Mouse (Mus musculus): ENCODE results near the gene Clec2e.
"Not testable (repeated sequence)": the region's sequence is repeated elsewhere in the genome, so short reads cannot be mapped to it uniquely, and the experiment has no call there.

Clec2e gene

GRCm38 (mm10) chr6:129100794-129101193 is at the start of gene Clec2e:
Clec2e (minus strand) TSS chr6:129100913.
- not testable (repeated sequence) for DNase-seq

GRCm38 (mm10) chr6:129146812-129147211 is 46.1 kb upstream of the Clec2e start:
- DNase-seq: no peak

GRCm38 (mm10) chr6:129132604-129133341 is 32.1 kb upstream of the Clec2e start:
- DNase-seq: no peak

GRCm38 (mm10) chr6:129126861-129127260 is 26.1 kb upstream of the Clec2e start:
- DNase-seq: no peak

- DNase-seq: not testable (repeated sequence)
Observed at GRCm38 (mm10) chr6:129124531-129124930, 23.8 kb upstream of the Clec2e start.

GRCm38 (mm10) chr6:129116223-129116622 is 15.5 kb upstream of the Clec2e start:
- DNase-seq: no peak

- DNase-seq: not testable (repeated sequence)
Observed at GRCm38 (mm10) chr6:129114237-129114636, 13.5 kb upstream of the Clec2e start.

GRCm38 (mm10) chr6:129113769-129114168 is 13.1 kb upstream of the Clec2e start:
- no peak for DNase-seq

- no peak for DNase-seq
Observed at GRCm38 (mm10) chr6:129113030-129113673, 12.4 kb upstream of the Clec2e start.

GRCm38 (mm10) chr6:129112526-129112925 is 11.8 kb upstream of the Clec2e start:
- DNase-seq: no peak

- no peak for DNase-seq
Observed at GRCm38 (mm10) chr6:129107916-129108315, 7.2 kb upstream of the Clec2e start.

GRCm38 (mm10) chr6:129102858-129103555 is 2.3 kb upstream of the Clec2e start:
- DNase-seq: no peak

- no peak for DNase-seq
Observed at GRCm38 (mm10) chr6:129101604-129102003, 891 bp upstream of the Clec2e start.

- DNase-seq: no peak
Observed at GRCm38 (mm10) chr6:129097929-129098328, 2.8 kb downstream of the Clec2e start.

GRCm38 (mm10) chr6:129095166-129095565 is 5.5 kb downstream of the Clec2e start:
- no peak for DNase-seq

GRCm38 (mm10) chr6:129088596-129088995 is 12.1 kb downstream of the Clec2e start:
- DNase-seq: not testable (repeated sequence)

GRCm38 (mm10) chr6:129088161-129088560 is 12.6 kb downstream of the Clec2e start:
- DNase-seq: peak; percentile 17

GRCm38 (mm10) chr6:129086031-129086430 is 14.7 kb downstream of the Clec2e start:
- DNase-seq: not testable (repeated sequence)

GRCm38 (mm10) chr6:129085098-129085497 is 15.6 kb downstream of the Clec2e start:
- DNase-seq: no peak

- DNase-seq: peak; percentile 11
Observed at GRCm38 (mm10) chr6:129066986-129067385, 33.7 kb downstream of the Clec2e start.

- no peak for DNase-seq
Observed at GRCm38 (mm10) chr6:129066530-129066929, 34.2 kb downstream of the Clec2e start.

- DNase-seq: no peak
Observed at GRCm38 (mm10) chr6:129065857-129066256, 34.9 kb downstream of the Clec2e start.

- no peak for DNase-seq
Observed at GRCm38 (mm10) chr6:129065407-129065806, 35.3 kb downstream of the Clec2e start.

GRCm38 (mm10) chr6:129058013-129058412 is 42.7 kb downstream of the Clec2e start:
- no peak for DNase-seq
